Mouse (Mus musculus) limb, embryonic 13.5 days (tissue): ENCODE measurements around the gene Map4k4. TPM values are rescaled to one million over a fixed set of nuclear protein-coding genes. Genes with fewer than 3 reads are reported as not detected.
A peak's percentile ranks its signal among the peaks of the same experiment; 100 is the strongest.

Source experiments
- ATAC-seq: fragments of 200-750 bp; cut with Nextera tagmentation; 2 replicates; pipeline ENCODE4 v1.8.0; 2017; ENCODE audit warnings: low read depth, moderate number of reproducible peaks, moderate TSS enrichment; ENCODE audit not compliant: low FRiP score
- H3K27ac ChIP-seq: fragments of 300-500 bp; sonication (generic); 2 replicates; pipeline ENCODE4 v1.5.1; 2015; ENCODE audit warnings: inconsistent platforms, mild to moderate bottlenecking, moderate library complexity
- H3K27me3 ChIP-seq: fragments of 300-500 bp; sonication (generic); 2 replicates; pipeline ENCODE4 v1.6.1; 2015; ENCODE audit warnings: mild to moderate bottlenecking, inconsistent platforms
- H3K36me3 ChIP-seq: fragments of 300-500 bp; sonication (generic); 2 replicates; pipeline ENCODE4 v1.6.1; 2015; ENCODE audit warnings: inconsistent platforms, mild to moderate bottlenecking, moderate library complexity
- H3K4me1 ChIP-seq: fragments of 300-500 bp; sonication (generic); 2 replicates; pipeline ENCODE4 v1.6.1; 2015; ENCODE audit warnings: inconsistent platforms
- H3K4me2 ChIP-seq: fragments of 300-500 bp; sonication (generic); replicated peaks from 2 replicates; pipeline ENCODE4 v1.6.1; 2015; ENCODE audit warnings: inconsistent platforms, mild to moderate bottlenecking, moderate library complexity
- H3K4me3 ChIP-seq: fragments of 300-500 bp; sonication (generic); 2 replicates; pipeline ENCODE4 v1.5.1; 2015; ENCODE audit warnings: moderate library complexity, mild to moderate bottlenecking, inconsistent platforms
- H3K9ac ChIP-seq: fragments of 300-500 bp; sonication (generic); 2 replicates; pipeline ENCODE4 v1.6.1; 2015; ENCODE audit warnings: mild to moderate bottlenecking, inconsistent platforms
- H3K9me3 ChIP-seq: fragments of 300-500 bp; sonication (generic); 2 replicates; pipeline ENCODE4 v1.6.1; 2016; ENCODE audit warnings: inconsistent platforms
- WGBS: fragments of 180-500 bp; shearing (Covaris S2); methylation state at CpG from one replicate; pipeline ENCODE4 v1.1.7; 2015; 5-methylcytosine and 5-hydroxymethylcytosine counted together
- polyA plus RNA-seq: library from polyadenylated mRNA; unstranded; fragments of >200 nt; fragmentation: Nextera tagmentation; extraction: Ambion mirVana; gene quantifications from 2 replicates; pipeline ENCODE4 v1.2.1, GENCODE M21; 2015

The Map4k4 gene
- polyA plus RNA-seq, 1 experiment from 2014 or later = 49.3 TPM

DNA sequence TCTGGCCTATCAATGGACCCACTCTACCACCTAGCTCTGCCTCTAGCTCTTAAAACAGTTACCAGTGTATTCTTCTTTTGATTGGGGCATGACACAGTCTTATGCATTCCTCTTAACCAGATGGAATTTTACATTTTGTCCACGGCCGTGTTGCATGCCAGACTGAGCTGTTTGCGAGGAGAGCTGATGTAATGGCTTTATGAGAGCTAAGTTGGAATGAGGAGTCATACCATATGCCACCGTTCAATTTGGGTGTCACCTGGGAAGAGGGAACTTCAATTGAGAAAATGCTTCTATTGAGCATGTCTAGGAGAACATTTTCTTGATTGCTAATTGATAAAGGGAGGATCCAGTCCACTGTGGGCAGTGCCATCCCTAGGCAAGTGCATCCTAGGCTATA is 18.2 kb upstream of the Map4k4 start:
- ATAC-seq = no peak
- 0 out of 2 replicates have a peak, but pooled peaks cover 3% of the 10 kb centered on the region for H3K4me1 ChIP-seq
- no peaks in the 10 kb centered on the region for H3K9me3 ChIP-seq
- no peak overlapping the region for H3K9ac ChIP-seq
- no peak overlapping the region for H3K4me2 ChIP-seq
- H3K4me3 ChIP-seq = no peak overlapping the region
- WGBS = 69% methylated on average over 4 of the region's 4 CpGs
- no peak overlapping the region for H3K27ac ChIP-seq
- no peaks in the 10 kb centered on the region for H3K36me3 ChIP-seq
- H3K27me3 ChIP-seq = no peaks in the 10 kb centered on the region

- Histone ChIP-seq H3K27ac (no peak overlapping the region), H3K36me3 (no peaks in the 10 kb centered on the region), H3K9me3 (no peaks in the 10 kb centered on the region), H3K27me3 (no peaks in the 10 kb centered on the region), H3K4me3 (no peak overlapping the region), H3K9ac (no peak overlapping the region), H3K4me1 (0 out of 2 replicates have a peak, but pooled peaks cover 3% of the 10 kb centered on the region), H3K4me2 (no peak overlapping the region)
- 62% methylated on average over 16 of the region's 16 CpGs for WGBS
- ATAC-seq = no peak
Observed at GRCm38 (mm10) chr1:39884803-39885515, 15.8 kb upstream of the Map4k4 start.

DNA sequence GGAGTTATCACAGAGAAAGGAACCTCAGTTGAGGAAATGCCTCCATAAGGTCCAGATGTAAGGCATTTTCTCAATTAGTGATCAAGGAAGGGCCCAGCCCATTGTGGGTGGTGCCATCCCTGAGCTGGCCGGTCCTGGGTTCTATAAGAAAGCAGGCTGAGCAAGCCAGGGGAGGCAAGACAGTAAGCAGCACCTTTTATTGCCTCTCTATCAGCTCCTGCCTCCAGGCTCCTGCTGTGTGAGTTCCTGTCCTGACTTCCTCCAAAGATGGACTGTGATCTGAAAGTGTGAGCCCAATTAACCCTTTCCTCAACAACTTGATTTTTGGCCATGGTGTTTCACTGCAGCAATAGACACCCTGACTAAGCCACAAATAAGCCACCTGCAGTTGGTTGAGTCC is 12.7 kb upstream of the Map4k4 start:
- 18% methylated on average over 1 of the region's 1 CpGs for WGBS
- Histone ChIP-seq H3K27ac (no peak overlapping the region), H3K27me3 (no peaks in the 10 kb centered on the region), H3K9ac (no peak overlapping the region), H3K4me1 (0 out of 2 replicates have a peak, but pooled peaks cover 3% of the 10 kb centered on the region), H3K4me2 (no peak overlapping the region), H3K9me3 (no peaks in the 10 kb centered on the region), H3K36me3 (no peaks in the 10 kb centered on the region), H3K4me3 (no peak overlapping the region)
- no peak for ATAC-seq

- H3K4me2 ChIP-seq = no peak overlapping the region
- no peaks in the 10 kb centered on the region for H3K27me3 ChIP-seq
- H3K9me3 ChIP-seq = no peaks in the 10 kb centered on the region
- 0 out of 2 replicates have a peak, but pooled peaks cover 3% of the 10 kb centered on the region for H3K4me1 ChIP-seq
- no peak overlapping the region for H3K9ac ChIP-seq
- H3K36me3 ChIP-seq = no peaks in the 10 kb centered on the region
- no peak overlapping the region for H3K4me3 ChIP-seq
- no peak overlapping the region for H3K27ac ChIP-seq
- ATAC-seq = no peak
- WGBS = 89% methylated on average over 8 of the region's 8 CpGs
Observed at GRCm38 (mm10) chr1:39889429-39889828, 11.3 kb upstream of the Map4k4 start.

- no peak overlapping the region for H3K4me2 ChIP-seq
- no peak for ATAC-seq
- no peaks in the 10 kb centered on the region for H3K27me3 ChIP-seq
- H3K4me3 ChIP-seq = no peak overlapping the region
- H3K9ac ChIP-seq = no peak overlapping the region
- no peaks in the 10 kb centered on the region for H3K36me3 ChIP-seq
- 89% methylated on average over 6 of the region's 6 CpGs for WGBS
- H3K4me1 ChIP-seq = 0 out of 2 replicates have a peak, but pooled peaks cover under 1% of the 10 kb centered on the region
- no peak overlapping the region for H3K27ac ChIP-seq
- H3K9me3 ChIP-seq = no peaks in the 10 kb centered on the region
Observed at GRCm38 (mm10) chr1:39889973-39890372, 10.7 kb upstream of the Map4k4 start.

GRCm38 (mm10) chr1:39893153-39893880 is 7.4 kb upstream of the Map4k4 start:
- no peaks in the 10 kb centered on the region for H3K36me3 ChIP-seq
- no peak overlapping the region for H3K9ac ChIP-seq
- WGBS = 92% methylated on average over 11 of the region's 11 CpGs
- no peaks in the 10 kb centered on the region for H3K9me3 ChIP-seq
- no peak overlapping the region for H3K4me2 ChIP-seq
- H3K27ac ChIP-seq = no peak overlapping the region
- no peak for ATAC-seq
- no peaks in the 10 kb centered on the region for H3K27me3 ChIP-seq
- H3K4me1 ChIP-seq = no peaks in the 10 kb centered on the region
- H3K4me3 ChIP-seq = no peak overlapping the region

DNA sequence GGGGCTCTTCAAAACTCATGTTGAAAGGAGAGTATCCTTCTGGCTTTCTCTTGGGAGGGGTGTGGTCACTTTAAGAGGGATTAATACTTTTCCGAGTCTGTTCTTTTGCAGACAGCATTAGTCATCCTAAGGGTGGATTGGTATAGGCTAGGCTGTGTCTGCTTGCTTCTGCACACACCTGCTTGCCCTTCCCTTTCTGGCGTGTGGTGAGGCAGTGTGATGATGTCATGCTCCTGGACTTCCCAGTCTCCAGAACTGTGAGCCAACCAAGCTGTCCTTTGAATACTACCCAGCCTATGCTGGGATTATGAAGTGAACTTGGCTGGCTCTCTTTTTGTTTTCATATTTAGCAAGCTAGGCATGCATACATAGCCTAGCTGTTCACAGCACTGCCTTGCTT is 5.6 kb upstream of the Map4k4 start:
- ATAC-seq = no peak
- Histone ChIP-seq H3K36me3 (no peaks in the 10 kb centered on the region), H3K27ac (no peak overlapping the region), H3K4me2 (no peak overlapping the region), H3K9ac (no peak overlapping the region), H3K4me1 (peaks cover 6% of the 10 kb centered on the region; the same call in 1 of the 2 replicates), H3K9me3 (no peaks in the 10 kb centered on the region), H3K4me3 (no peak overlapping the region), H3K27me3 (no peaks in the 10 kb centered on the region)
- WGBS = 35% methylated on average over 2 of the region's 2 CpGs

DNA sequence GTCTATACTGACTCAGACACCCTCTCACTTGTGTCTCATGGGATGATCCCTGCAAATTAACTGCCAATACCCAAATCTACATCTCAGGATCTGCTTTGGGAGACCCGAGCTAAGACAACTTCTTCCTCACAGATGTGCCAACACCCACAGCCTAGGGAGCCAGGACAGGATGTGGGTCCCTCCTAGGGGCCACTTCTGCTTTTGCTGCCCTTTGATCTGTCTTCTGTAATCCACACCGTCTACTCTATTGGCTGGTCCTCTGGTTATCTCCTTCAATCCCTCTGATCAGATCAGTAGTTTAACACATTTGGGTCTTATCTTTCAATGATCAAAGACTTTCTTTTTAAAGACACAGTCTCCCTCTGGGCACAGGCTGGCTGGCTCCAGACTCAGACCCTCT is 5.2 kb upstream of the Map4k4 start:
- WGBS = 15% methylated on average over 2 of the region's 2 CpGs
- Histone ChIP-seq H3K27ac (no peak overlapping the region), H3K4me2 (no peak overlapping the region), H3K9me3 (no peaks in the 10 kb centered on the region), H3K9ac (no peak overlapping the region), H3K4me3 (no peak overlapping the region), H3K36me3 (no peaks in the 10 kb centered on the region), H3K27me3 (no peaks in the 10 kb centered on the region), H3K4me1 (peaks cover 6% of the 10 kb centered on the region; the same call in 1 of the 2 replicates)
- ATAC-seq = no peak

DNA sequence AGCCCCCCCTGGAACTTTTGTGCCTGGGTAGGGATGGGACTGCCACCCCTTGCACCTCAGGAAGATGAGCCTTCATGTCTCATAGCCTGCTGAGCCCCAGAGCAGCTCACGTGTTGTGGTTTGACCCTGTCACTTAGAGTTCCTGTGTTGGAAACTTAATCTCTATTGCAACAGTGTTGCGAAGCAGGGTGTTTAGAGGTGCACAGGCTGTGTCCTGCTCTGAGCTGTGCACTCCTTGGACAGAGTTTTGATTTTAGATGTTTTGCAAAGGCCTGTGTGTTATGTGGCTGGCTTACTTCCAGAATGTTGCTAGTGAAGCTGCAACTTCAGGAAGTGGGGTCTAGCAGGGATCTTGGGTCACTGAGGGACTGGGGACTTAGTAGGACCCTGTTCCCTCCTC is 4.1 kb upstream of the Map4k4 start:
- 47% methylated on average over 2 of the region's 2 CpGs for WGBS

DNA sequence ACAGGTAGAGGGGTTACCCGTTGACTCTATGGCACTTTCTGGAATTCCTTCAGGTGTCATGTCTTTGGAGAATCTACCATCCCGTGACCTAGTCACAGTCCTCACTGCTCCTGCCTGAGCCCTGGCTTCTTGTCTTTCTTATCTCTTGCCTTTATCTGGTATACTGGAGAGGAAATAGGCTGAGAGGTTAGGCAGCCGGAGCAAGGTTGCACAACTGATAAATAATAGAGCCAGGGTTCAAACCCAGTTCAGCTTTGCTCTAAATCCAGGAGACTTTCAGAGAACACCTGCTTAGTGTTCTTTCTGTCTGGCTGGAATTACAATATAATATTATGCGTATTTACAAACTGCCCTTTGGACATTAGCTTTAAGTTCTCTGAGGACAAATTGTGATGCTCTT is 2.0 kb upstream of the Map4k4 start:
- WGBS = 83% methylated on average over 4 of the region's 4 CpGs
- no peak overlapping the region for H3K27ac ChIP-seq
- no peak overlapping the region for H3K4me2 ChIP-seq
- H3K27me3 ChIP-seq = no peaks in the 10 kb centered on the region
- peaks cover 19% of the 10 kb centered on the region for H3K4me1 ChIP-seq
- ATAC-seq = no peak
- H3K9ac ChIP-seq = no peak overlapping the region
- no peaks in the 10 kb centered on the region for H3K9me3 ChIP-seq
- no peak overlapping the region for H3K4me3 ChIP-seq
- H3K36me3 ChIP-seq = 0 out of 2 replicates have a peak, but pooled peaks cover under 1% of the 10 kb centered on the region

More for the DNA sequence above, 4.1 kb upstream of the Map4k4 start:
- Histone ChIP-seq H3K4me1 (peaks cover 6% of the 10 kb centered on the region; the same call in 1 of the 2 replicates), H3K27ac (no peak overlapping the region), H3K4me3 (no peak overlapping the region), H3K4me2 (no peak overlapping the region), H3K9ac (no peak overlapping the region), H3K36me3 (no peaks in the 10 kb centered on the region), H3K9me3 (no peaks in the 10 kb centered on the region), H3K27me3 (no peaks in the 10 kb centered on the region)
- no peak for ATAC-seq

- Histone ChIP-seq H3K4me1 (peaks cover 44% of the 10 kb centered on the region), H3K36me3 (peaks cover 19% of the 10 kb centered on the region), H3K27ac (peak overlapping the region; percentile 99), H3K9me3 (no peaks in the 10 kb centered on the region), H3K4me3 (peak overlapping the region; percentile 96), H3K4me2 (peak overlapping the region; percentile 88), H3K9ac (peak overlapping the region; percentile 100), H3K27me3 (no peaks in the 10 kb centered on the region)
- 1% methylated on average over 45 of the region's 75 CpGs for WGBS
- ATAC-seq = no peak
Observed at GRCm38 (mm10) chr1:39901063-39901811, 524 bp downstream of the Map4k4 start.
